In genomic region chr19:14871178-14871867, GRCm38 (mm10) we compare ENCODE assay signal across 10 mouse cellular contexts.
DNase-seq lines count a peak whose midpoint lies in the region; ATAC-seq lines count a peak whose summit lies in the region.
"Had no signal": no experiment of that assay in that cellular context is flagged by ENCODE, and none has a peak within 500 bp of the region (broad histone marks: within the 10 kb centered on the region; RNA-seq: fewer than 3 reads in every experiment).

No protein-coding gene starts in this region.

- no peaks in the 10 kb centered on the region for H3K36me3 ChIP-seq in hindbrain, embryonic 13.5 days
- no peaks in the 10 kb centered on the region for H3K36me3 ChIP-seq in neural tube, embryonic 11.5 days (ENCODE audit: control insufficient read depth, insufficient read depth, low read length)
- H3K36me3 ChIP-seq: liver, embryonic 12.5 days had no signal

- H3K9ac ChIP-seq in hindbrain, embryonic 13.5 days = no peak overlapping the region
- no peak overlapping the region for H3K9ac ChIP-seq in neural tube, embryonic 11.5 days (ENCODE audit: low read length)
- H3K9ac ChIP-seq: liver, embryonic 12.5 days had no signal

- no peak overlapping the region for H3K4me3 ChIP-seq in hindbrain, embryonic 13.5 days
- no peak overlapping the region for H3K4me3 ChIP-seq in neural tube, embryonic 11.5 days (ENCODE audit: low read depth, low read length)
- H3K4me3 ChIP-seq: liver, embryonic 12.5 days had no signal

- ATAC-seq in hindbrain, embryonic 13.5 days (ENCODE audit: low FRiP score) = peak; percentile 92
- peak; percentile 76 for ATAC-seq in neural tube, embryonic 11.5 days (ENCODE audit: insufficient read depth, low FRiP score, low TSS enrichment)
- ATAC-seq: liver, embryonic 12.5 days had no signal

- H3K4me1 ChIP-seq in hindbrain, embryonic 13.5 days (replicated peaks) = peaks cover 15% of the 10 kb centered on the region
- no peaks in the 10 kb centered on the region for H3K4me1 ChIP-seq in neural tube, embryonic 11.5 days (ENCODE audit: control insufficient read depth, insufficient read depth, low read length)
- H3K4me1 ChIP-seq: liver, embryonic 12.5 days had no signal

- 0 out of 2 replicates have a peak, but pooled peaks cover 2% of the 10 kb centered on the region for H3K27me3 ChIP-seq in hindbrain, embryonic 13.5 days
- H3K27me3 ChIP-seq in neural tube, embryonic 11.5 days (ENCODE audit: control insufficient read depth, insufficient read depth, low read length) = no peaks in the 10 kb centered on the region
- H3K27me3 ChIP-seq: liver, embryonic 12.5 days had no signal

- no peaks in the 10 kb centered on the region for H3K9me3 ChIP-seq in hindbrain, embryonic 13.5 days
- no peaks in the 10 kb centered on the region for H3K9me3 ChIP-seq in neural tube, embryonic 11.5 days (ENCODE audit: control insufficient read depth, low read length)
- H3K9me3 ChIP-seq: liver, embryonic 12.5 days had no signal

- H3K27ac ChIP-seq in hindbrain, embryonic 13.5 days = peak overlapping the region; percentile 62
- no peak overlapping the region for H3K27ac ChIP-seq in neural tube, embryonic 11.5 days (ENCODE audit: low read depth, low read length)
- H3K27ac ChIP-seq: liver, embryonic 12.5 days had no signal

- 5% methylated on average over 7 of the region's 7 CpGs for WGBS in hindbrain, embryonic 13.5 days
- WGBS in neural tube, embryonic 11.5 days = 9% methylated on average over 7 of the region's 7 CpGs

- DNase-seq in kidney, postnatal 4 days = peak; percentile 24 to 31
- DNase-seq in kidney, adult 18-20 months = no peak
- peak; percentile 44 for DNase-seq in ZHBTc4 (ENCODE audit: low read depth, low spot score)
- DNase-seq in neural tube, embryonic 11.5 days (ENCODE audit: low spot score) = peak; percentile 51
- no peak for DNase-seq in adipocyte (ENCODE audit: low spot score)
- DNase-seq in thymus, postnatal 36 days = no peak
- DNase-seq in cerebellum, postnatal 10 days = no peak
- DNase-seq: heart, postnatal 4 days had no signal

- H3K4me2 ChIP-seq in hindbrain, embryonic 13.5 days = peak overlapping the region; percentile 6; the same call in 1 of the 2 replicates
- H3K4me2 ChIP-seq in neural tube, embryonic 11.5 days (ENCODE audit: low read depth) = no peak overlapping the region
- H3K4me2 ChIP-seq: liver, embryonic 12.5 days had no signal

Comparison
In these comparisons a context has a peak if more than half of its experiments do, and no peak if none do; other contexts are left out.
1. DNase-seq: peak in kidney, postnatal 4 days (2 of 2), ZHBTc4 (single experiment) and neural tube, embryonic 11.5 days (single experiment); none in kidney, adult 18-20 months (single experiment), adipocyte (single experiment), thymus, postnatal 36 days (0 of 2) and cerebellum, postnatal 10 days (0 of 2).